Mouse (Mus musculus) liver, adult (tissue): ENCODE measurements around the gene Tmc8.

ENCODE experiments used
- GATA4 ChIP-seq: IDR thresholded peaks from 2 replicates; pipeline ENCODE4 v1.6.1; 2014; ENCODE audit warnings: mild to moderate bottlenecking, low read length; ENCODE audit not compliant: insufficient replicate concordance

Tmc8 gene

DNA sequence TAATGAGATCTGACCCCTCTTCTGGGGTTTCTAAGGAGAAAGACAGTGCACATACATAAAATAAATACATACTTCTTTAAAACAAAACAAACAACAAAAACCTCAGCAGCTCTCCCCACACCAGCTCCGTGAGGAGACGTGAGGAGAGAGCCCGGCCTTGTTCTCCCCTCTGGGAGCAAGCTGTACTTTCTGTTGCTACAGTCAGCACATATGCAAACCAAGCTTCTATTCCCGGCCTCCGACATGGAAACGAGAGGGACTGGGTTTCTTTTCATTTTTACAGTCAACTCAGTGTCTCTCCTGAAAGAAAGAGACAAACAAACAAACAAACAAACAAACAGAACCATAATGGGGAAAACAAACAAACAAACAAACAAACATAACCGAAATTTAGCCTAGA is 18.2 kb downstream of the Tmc8 start:
- no peak for TF ChIP-seq GATA4

DNA sequence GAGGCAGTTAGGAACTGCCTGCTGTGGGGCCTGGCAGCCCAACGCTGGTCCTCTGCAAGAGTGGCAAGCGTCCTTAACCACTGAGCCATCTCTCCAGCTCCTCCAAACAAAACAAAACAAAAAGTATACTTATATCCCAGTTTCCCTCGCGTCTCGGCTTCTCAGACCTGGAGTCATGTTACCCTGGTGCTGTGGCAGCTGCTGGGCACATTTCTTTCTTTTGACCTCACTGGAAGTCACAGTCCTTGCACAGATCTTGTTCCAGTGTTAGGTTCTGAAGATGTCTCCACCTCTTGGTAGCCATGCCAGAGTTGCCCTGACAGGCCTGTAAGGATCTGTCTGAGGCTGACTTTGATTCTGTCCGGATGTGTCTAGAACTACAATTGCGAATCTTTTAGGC is 19.8 kb downstream of the Tmc8 start:
- no peak for TF ChIP-seq GATA4

DNA sequence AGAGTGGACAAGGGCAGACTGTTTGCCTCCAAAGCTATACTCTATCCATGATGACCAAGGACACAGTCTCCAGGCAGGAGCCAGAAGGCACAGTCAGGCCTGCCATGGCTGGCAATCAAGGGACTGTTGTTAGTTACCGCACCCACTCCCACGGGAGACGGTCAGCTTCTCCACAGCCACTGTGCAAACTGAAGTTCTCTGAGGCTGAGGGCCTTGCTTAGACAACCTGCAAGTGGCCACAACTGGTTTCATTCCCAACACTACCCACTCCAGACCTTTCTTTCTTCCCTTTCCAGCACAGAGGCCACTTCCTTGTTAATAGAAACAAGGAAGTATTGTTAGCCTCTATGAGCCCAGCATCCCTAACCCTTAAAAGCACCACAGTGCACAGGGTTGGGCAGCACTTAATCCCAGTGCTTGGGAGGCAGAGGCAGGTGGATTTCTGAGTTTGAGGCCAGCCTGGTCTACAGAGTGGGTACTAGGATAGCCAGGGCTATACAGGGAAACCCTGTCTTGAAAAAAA is 21.4 kb downstream of the Tmc8 start:
- TF ChIP-seq GATA4: no peak

DNA sequence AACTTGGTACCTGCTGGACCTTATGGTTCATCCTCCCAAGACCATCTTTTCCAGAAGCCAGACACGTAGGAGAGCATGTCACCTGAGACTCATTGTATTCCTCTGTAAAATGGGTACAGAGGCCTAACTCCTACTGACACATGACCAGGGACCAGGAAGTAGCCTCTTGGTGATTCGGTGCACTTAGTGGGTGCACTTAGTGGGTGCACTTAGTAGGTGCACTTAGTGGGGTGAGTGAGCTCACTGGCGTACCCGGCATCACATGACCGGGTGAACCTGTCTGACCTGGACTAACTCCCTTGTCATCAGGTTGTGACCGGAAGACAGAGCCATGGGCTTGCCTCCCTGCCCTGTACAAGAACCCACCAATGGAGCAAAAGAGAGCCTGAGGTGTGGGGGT is 24.9 kb downstream of the Tmc8 start:
- TF ChIP-seq GATA4: no peak

DNA sequence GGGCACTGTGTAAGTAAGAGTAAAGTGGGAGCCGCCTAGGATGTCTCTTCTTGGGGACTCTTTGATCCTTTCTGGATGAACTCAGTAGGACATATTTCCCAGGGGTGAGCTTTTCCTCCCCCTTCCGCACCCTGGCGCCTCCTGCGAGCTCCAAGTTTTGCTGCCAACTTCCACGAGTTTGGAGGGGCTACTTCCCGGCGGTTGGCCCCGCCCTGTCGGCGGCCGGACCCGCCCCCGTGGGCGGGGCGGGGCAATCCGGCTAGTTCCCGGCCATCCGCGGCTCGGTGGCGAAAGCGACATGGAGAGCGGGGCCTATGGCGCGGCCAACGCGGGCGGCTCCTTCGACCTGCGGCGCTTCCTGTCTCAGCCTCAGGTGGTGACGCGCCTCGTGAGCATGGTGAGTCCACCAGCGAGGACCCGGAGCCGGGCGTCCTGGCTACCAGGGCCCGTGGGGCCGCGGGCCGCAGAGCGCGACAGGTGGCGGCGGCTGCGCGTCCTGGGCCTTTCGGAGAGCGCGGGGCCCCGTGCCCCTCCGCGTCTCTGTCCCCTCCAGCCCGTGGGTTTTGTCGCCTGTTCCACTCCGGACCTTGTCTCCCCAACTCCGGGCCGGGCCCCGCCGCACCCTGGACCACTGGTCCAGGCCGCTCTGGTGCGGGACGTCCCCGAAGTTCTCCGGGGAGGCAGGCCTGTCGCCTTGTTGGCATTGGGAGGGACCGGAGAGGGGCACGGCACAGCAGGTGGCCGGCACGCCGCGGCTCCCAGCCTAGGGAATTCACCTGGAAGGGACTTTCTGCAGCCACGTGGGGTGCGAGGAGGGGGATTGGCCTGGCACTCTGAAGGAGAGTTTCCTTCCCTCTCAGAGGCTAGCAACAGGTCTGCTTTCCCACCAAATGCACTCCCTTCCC is 27.8 kb downstream of the Tmc8 start, which contains the start of the genes Gm20708 and Syngr2:
Gm20708 (plus strand) TSS at position 262 of the 905 bp plus-strand sequence.
Syngr2 (plus strand) TSS at position 262 of the 905 bp plus-strand sequence.
- no peak for TF ChIP-seq GATA4

DNA sequence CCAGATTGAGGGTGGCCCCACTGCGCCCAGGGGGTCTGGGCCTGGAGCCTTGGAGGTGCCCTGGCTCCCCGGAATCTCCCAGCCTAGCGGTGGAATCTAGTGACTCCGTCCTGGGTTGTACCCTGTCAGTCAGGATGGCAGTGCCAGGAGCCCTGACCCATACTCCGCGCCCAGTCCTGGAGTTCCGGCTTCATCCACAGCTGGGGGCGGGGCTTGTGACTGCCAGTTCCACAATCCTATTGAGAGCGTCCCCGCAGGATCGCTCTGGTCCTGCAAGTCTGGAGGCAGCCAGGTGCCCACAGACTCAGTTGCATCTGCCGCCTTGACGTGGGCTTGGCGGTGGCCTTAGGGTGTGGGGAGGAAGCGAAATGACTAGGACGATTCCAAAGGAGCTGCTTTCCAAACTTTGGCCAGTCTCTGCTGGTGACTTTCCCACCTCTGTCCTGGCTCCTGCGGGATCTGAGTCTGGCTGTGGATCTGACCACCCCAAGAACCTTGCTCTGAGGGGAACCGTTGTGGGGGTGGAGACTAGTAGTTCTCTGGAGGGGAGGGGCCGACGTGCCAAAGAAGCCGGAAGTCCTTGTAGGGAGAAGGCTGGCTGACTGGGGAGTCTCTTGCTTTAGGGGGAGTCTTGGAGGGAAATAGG is 28.6 kb downstream of the Tmc8 start:
- no peak for TF ChIP-seq GATA4

DNA sequence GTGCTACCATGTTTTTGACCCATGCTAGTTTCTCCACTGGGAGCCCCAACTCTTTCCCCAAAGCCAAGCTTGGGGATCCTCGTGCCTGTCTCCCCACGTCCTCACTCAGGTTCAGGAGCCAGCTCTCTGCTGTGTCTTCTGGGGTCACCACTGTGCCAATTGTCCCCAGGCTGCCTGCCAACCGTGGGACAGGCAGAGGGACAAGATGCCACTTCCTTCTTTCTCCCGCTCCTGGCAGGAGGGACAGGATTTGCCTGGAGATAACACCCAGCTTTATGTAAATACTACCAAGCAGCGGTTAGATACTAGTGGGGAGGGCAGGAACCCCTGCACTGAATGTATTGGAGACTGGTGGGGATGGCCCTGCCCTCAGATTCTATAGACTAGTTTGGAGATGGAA is 32.0 kb downstream of the Tmc8 start:
- TF ChIP-seq GATA4: no peak

DNA sequence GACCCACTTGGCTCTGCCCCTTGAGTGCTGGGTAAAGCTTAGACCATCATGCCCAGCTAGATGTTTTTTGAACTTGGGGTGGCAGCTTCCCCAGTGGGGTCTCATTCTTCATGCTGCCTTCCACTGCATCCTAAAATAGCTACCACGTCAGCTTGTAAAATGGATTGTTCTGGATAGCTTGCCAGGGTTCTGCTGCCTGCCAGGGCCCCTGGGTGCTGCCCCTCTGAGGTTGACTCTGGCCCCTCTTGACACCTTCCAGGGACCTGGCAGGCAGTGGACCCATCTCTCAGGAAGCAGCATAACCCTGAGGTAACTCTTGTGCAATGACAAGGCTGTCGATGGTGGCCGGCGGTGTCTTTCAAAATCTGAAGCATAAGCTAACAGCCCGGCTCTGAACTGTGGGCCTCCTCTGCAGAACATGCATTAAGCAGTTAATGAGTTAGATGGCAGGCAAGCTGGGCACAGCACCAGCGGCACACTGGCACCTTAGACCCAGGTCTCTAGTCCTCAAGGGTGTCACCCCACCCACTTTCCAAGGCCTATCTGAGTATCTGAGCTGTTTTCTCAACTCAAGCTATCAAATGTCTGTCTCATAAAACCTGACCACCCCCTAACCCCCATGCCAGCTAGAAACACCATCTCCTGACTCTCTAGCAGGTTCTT is 33.0 kb downstream of the Tmc8 start:
- TF ChIP-seq GATA4: no peak

DNA sequence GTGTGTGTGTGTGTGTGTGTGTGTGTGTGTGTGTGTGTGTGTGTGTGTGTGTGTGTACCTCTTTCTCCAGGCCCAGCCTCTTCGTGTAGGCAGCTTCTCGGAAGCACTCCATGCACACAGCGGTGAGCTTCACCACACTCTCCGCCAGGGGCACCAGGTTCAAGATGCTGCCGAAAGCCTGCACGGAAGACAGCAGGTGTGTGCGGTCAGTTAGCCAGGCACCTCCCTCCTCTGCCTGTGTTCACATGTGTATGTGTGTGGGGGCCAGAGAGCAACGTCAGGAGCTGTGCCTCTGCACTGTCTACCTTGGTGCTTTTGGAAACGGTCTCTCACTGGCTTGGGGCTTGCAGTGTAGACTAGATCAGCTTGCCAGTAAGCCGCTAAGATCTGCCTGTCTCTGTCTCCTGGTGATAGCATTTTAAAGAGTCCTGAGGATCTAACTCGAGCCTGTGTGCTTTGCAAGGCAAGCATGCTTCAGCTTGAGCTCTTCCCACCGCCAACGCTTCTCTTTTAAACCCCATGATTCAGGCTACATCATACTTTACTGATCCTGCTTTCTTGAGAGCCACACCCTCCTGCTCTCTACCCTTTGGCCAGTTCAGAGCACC is 34.6 kb downstream of the Tmc8 start:
- no peak for TF ChIP-seq GATA4

DNA sequence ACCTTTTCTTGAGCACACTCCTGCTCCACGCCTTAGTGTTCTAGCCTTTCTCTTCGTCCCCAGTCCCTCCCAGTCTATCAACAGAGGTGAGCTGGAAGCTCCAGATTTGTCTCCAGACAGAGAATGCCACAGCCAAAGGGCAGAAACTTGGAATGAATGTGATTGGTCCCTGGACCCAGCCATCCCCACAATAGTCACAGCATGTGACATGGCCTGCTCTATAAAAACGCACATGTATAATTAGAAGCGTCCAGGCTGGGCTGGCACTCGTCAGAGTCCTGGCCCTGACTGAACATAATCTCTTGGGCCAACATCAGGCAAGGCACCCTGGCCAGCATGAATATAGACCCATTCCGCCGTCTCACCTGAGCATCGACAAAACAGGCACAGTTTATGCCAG is 37.2 kb downstream of the Tmc8 start:
- no peak for TF ChIP-seq GATA4

DNA sequence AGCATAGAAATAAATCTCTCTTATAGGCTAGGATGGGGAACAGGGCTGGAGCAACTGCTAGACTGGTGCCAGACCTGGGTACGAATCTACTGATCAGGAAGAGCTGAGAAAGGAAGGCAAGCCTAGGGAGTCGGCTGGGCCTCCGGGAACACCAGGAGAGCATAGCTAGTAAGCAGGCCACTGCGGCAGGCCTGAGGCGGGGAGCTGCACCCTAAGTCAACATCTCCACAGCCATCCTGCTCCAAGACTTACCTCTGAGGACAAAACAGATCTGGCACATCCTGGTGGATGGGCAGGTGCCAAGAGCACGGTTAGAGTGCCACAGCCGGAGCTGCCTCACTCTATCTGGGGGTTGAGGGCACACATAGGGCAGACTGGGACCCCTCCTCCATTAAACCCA is 38.3 kb downstream of the Tmc8 start:
- TF ChIP-seq GATA4: no peak

DNA sequence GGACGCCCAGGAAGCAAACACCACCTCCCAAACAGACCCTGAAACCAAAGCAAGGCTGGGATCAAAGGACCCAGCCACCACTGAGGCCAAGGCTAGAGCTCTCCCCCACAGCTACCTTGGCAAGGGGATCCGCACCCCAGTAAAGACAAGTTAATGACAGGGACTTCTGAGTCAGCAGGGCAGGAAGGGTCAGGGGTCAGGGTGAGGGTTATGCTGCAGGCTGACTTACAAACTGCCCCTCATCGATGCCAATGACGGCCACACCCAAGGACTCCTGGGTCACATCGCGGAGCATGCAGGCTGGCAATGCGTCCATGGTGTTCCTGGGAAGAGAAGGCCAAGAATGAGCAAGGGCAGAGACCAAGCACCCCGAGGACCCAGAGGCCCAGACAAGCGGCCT is 40.0 kb downstream of the Tmc8 start:
- TF ChIP-seq GATA4: no peak

DNA sequence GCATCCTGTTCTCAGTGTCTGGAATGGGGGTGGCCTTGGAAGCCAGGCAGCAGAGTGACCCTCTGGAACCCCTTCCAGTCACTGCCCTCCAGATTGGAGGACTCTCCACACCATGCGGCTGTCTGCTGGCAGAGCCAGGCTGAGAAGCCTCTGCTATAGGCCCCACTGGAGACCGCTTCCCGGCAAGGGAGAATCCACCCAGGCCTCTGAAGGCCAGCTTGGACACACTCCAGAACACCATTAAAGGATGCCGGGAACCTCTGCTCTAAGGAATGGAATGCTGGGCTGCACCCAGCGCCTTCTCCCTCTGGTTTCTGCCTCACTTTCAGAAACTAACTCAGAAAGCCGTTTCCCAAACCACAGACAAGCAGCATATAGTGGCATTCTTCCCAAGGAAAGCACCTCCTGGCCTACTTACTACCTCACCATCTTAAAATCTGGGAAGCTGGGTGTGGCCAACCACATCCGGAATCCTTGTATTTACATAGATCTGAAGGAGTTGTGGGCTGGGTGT is 40.9 kb downstream of the Tmc8 start:
- no peak for TF ChIP-seq GATA4

DNA sequence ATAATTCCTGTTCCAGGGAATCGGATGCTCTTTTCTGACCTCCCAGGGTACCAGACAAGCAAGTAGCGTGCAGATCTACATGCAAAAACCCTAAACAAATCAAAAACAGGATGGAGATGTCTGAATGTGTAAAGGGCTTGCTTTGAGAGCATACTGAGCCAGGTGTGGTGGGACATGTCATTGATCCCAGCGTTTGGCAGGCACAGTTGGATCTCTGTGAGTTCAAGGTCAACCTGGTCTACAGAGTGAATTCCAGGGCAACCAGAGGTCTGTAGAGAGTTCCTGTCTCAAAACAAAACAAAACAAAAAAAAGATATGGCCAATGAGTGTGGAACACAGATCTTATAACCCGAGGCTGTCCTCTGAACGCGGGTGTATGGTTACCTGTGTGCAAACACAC is 41.5 kb downstream of the Tmc8 start:
- TF ChIP-seq GATA4: no peak
